Mouse (Mus musculus) ES-E14 (cell line): Measurements from ENCODE around the gene Pde7b. TPM values are rescaled to one million over a fixed set of nuclear protein-coding genes. Genes with fewer than 3 reads are reported as not detected.

Experiments
- DNase-seq: peaks from one replicate; pipeline ENCODE4 v3.0.0-alpha.2; 2013; ENCODE audit warnings: low read depth, low spot score
- H3K27ac ChIP-seq: 2 replicates; pipeline ENCODE4 v1.5.1; 2012; ENCODE audit warnings: low read depth, mild to moderate bottlenecking, low read length, moderate library complexity, mixed read lengths; ENCODE audit not compliant: poor library complexity, insufficient read depth, severe bottlenecking
- H3K36me3 ChIP-seq: 2 replicates; pipeline ENCODE4 v1.6.1; 2012; ENCODE audit warnings: mild to moderate bottlenecking, low read length, moderate library complexity, mixed read lengths; ENCODE audit not compliant: control insufficient read depth, poor library complexity, insufficient read depth, severe bottlenecking
- H3K4me1 ChIP-seq, 2 experiments: fragments of 150-350 bp in 1 of 2; sonication (generic) in 1 of 2; 2 replicates each; pipeline ENCODE4 v1.6.1; 2012; ENCODE audit warnings: low read length in 2 of 2, mild to moderate bottlenecking in 1 of 2, mixed read lengths in 1 of 2; ENCODE audit not compliant: control insufficient read depth in 2 of 2, insufficient read depth in 2 of 2, poor library complexity in 1 of 2
- H3K4me3 ChIP-seq, 2 experiments: fragments of 150-350 bp in 1 of 2; sonication (generic) in 1 of 2; 2 replicates each; pipeline ENCODE4 v1.5.1; 2012; ENCODE audit warnings: low read length in 2 of 2, low read depth in 1 of 2, mild to moderate bottlenecking in 1 of 2, mixed read lengths in 1 of 2; ENCODE audit not compliant: insufficient read depth in 1 of 2, poor library complexity in 1 of 2, severe bottlenecking in 1 of 2
- H3K9ac ChIP-seq: 2 replicates; pipeline ENCODE4 v1.6.1; 2012; ENCODE audit warnings: low read depth, mild to moderate bottlenecking, low read length, mixed read lengths; ENCODE audit not compliant: poor library complexity, insufficient read depth, severe bottlenecking
- H3K9me3 ChIP-seq: fragments of 150-350 bp; sonication (generic); 2 replicates; pipeline ENCODE4 v1.6.1; 2012; ENCODE audit warnings: low read depth, mild to moderate bottlenecking, low read length; ENCODE audit not compliant: control insufficient read depth, insufficient read depth
- CHD2 ChIP-seq: IDR thresholded peaks from 2 replicates; pipeline ENCODE4 v1.6.1; 2014; ENCODE audit warnings: mild to moderate bottlenecking, low read depth, low read length, inconsistent platforms
- HCFC1 ChIP-seq: IDR thresholded peaks from 2 replicates; pipeline ENCODE4 v1.6.1; 2012; ENCODE audit warnings: low read length, inconsistent platforms, borderline replicate concordance; ENCODE audit not compliant: insufficient read depth
- MAFK ChIP-seq: IDR thresholded peaks from 2 replicates; pipeline ENCODE4 v1.6.1; 2014; ENCODE audit warnings: mild to moderate bottlenecking, low read depth, low read length, inconsistent platforms; ENCODE audit not compliant: insufficient read depth
- ZC3H11A ChIP-seq: IDR thresholded peaks from 2 replicates; pipeline ENCODE4 v1.6.1; 2012; ENCODE audit warnings: low read depth, mild to moderate bottlenecking, inconsistent platforms, low read length, borderline replicate concordance
- ZNF384 ChIP-seq: IDR thresholded peaks from 2 replicates; pipeline ENCODE4 v1.6.1; 2012; ENCODE audit warnings: low read depth, low read length, inconsistent platforms
- in situ Hi-C, 2 experiments: fragments of 600-800 bp; cut with MboI; formaldehyde crosslinking; loops; one replicate each; pipeline ENCODE4 v1.15.1; 2025; ENCODE audit warnings: low sequenced_read_pairs in 2 of 2, inconsistent platforms in 1 of 2; ENCODE audit not compliant: unreplicated experiment in 2 of 2
- total RNA-seq: library from RNA; depleted of rRNA; stranded (reverse); fragments of 300-350 nt; gene quantifications from 2 replicates; pipeline ENCODE4 v1.2.3, GENCODE M21; 2012

Pde7b gene
- total RNA-seq, 1 experiment = 0.13 TPM

- H3K4me1 ChIP-seq = no peaks in the 10 kb centered on the region
- TF ChIP-seq MAFK (no peak), HCFC1 (no peak), ZC3H11A (no peak), CHD2 (no peak), ZNF384 (no peak)
- in situ Hi-C loops = no loop called here
- no peaks in the 10 kb centered on the region for H3K36me3 ChIP-seq
- no peak overlapping the region for H3K4me3 ChIP-seq
- no peak overlapping the region for H3K9ac ChIP-seq
- H3K27ac ChIP-seq = no peak overlapping the region
- no peak for DNase-seq
- H3K9me3 ChIP-seq = no peaks in the 10 kb centered on the region
Measured at GRCm38 (mm10) chr10:20606007-20606406, 118.9 kb downstream of the Pde7b start.

- H3K4me3 ChIP-seq = no peak overlapping the region
- no peaks in the 10 kb centered on the region for H3K36me3 ChIP-seq
- TF ChIP-seq ZNF384 (no peak), CHD2 (no peak), ZC3H11A (no peak), MAFK (no peak), HCFC1 (no peak)
- no peak for DNase-seq
- no peak overlapping the region for H3K9ac ChIP-seq
- no peaks in the 10 kb centered on the region for H3K4me1 ChIP-seq
- in situ Hi-C loops = no loop called here
- H3K9me3 ChIP-seq = no peaks in the 10 kb centered on the region
- H3K27ac ChIP-seq = no peak overlapping the region
Measured at GRCm38 (mm10) chr10:20595107-20595810, 129.6 kb downstream of the Pde7b start.

- no peaks in the 10 kb centered on the region for H3K4me1 ChIP-seq
- H3K27ac ChIP-seq = no peak overlapping the region
- TF ChIP-seq ZNF384 (no peak), CHD2 (no peak), ZC3H11A (no peak), MAFK (no peak), HCFC1 (no peak)
- H3K9me3 ChIP-seq = no peaks in the 10 kb centered on the region
- DNase-seq = no peak
- in situ Hi-C loops = no loop called here
- no peaks in the 10 kb centered on the region for H3K36me3 ChIP-seq
- H3K4me3 ChIP-seq = no peak overlapping the region
- H3K9ac ChIP-seq = no peak overlapping the region
Measured at GRCm38 (mm10) chr10:20594015-20594414, 130.9 kb downstream of the Pde7b start.

GRCm38 (mm10) chr10:20590100-20590499 is 134.8 kb downstream of the Pde7b start:
- Histone ChIP-seq H3K9ac (no peak overlapping the region), H3K4me1 (no peaks in the 10 kb centered on the region), H3K9me3 (no peaks in the 10 kb centered on the region), H3K36me3 (no peaks in the 10 kb centered on the region), H3K27ac (no peak overlapping the region), H3K4me3 (no peak overlapping the region)
- no peak for DNase-seq
- TF ChIP-seq CHD2 (no peak), ZNF384 (no peak), MAFK (no peak), HCFC1 (no peak), ZC3H11A (no peak)
- in situ Hi-C loops = no loop called here

GRCm38 (mm10) chr10:20585959-20586358 is 138.9 kb downstream of the Pde7b start:
- H3K9me3 ChIP-seq = no peaks in the 10 kb centered on the region
- TF ChIP-seq ZNF384 = no peak
- TF ChIP-seq HCFC1 = no peak
- TF ChIP-seq ZC3H11A = no peak
- TF ChIP-seq MAFK = no peak
- no peak for TF ChIP-seq CHD2
- in situ Hi-C loops = no loop called here
- no peak for DNase-seq
- H3K4me3 ChIP-seq = no peak overlapping the region
- H3K4me1 ChIP-seq = no peaks in the 10 kb centered on the region
- H3K27ac ChIP-seq = no peak overlapping the region
- H3K36me3 ChIP-seq = no peaks in the 10 kb centered on the region
- no peak overlapping the region for H3K9ac ChIP-seq
